Mouse (Mus musculus): ENCODE data around the gene Drg1. TPM values are rescaled to one million over a fixed set of nuclear protein-coding genes. Genes with fewer than 3 reads are reported as not detected.
A peak's percentile ranks its signal among the peaks of the same experiment; 100 is the strongest.

Drg1 gene
- polyA plus RNA-seq, 1 experiment from 2014 or later: 215 TPM

- WGBS: under 1% methylated on average over 41 of the region's 41 CpGs
- peaks cover 40% of the 10 kb centered on the region for H3K4me1 ChIP-seq
- H3K4me3 ChIP-seq: peak within 1 kb of the TSS; percentile 50
- peak; percentile 25 for ATAC-seq (replicated peaks)
- H3K27ac ChIP-seq: peak within 1 kb of the TSS; percentile 99
- peak within 1 kb of the TSS; percentile 85 for H3K4me2 ChIP-seq
- H3K27me3 ChIP-seq (replicated peaks): no peaks in the 10 kb centered on the region
- H3K36me3 ChIP-seq (replicated peaks): no peaks in the 10 kb centered on the region; the same call in 1 of the 2 replicates
- peak within 1 kb of the TSS; percentile 77 for H3K9ac ChIP-seq
- no peaks in the 10 kb centered on the region for H3K9me3 ChIP-seq
These were observed 22.5 kb upstream of the Drg1 start, which contains the start of gene Patz1 for GRCm38 (mm10) chr11:3288521-3289301. Gene Patz1 (plus strand): TSS chr11:3288874.

GRCm38 (mm10) chr11:3287921-3288320, 21.7 kb upstream of the Drg1 start:
- Histone ChIP-seq H3K27me3 (replicated peaks) (no peaks in the 10 kb centered on the region), H3K4me3 (peak overlapping the region; percentile 50), H3K4me2 (peak overlapping the region; percentile 85), H3K9ac (0 out of 2 replicates have a peak overlapping the region, but pooled peaks have one; percentile 77), H3K9me3 (no peaks in the 10 kb centered on the region), H3K27ac (peak overlapping the region; percentile 99), H3K4me1 (peaks cover 32% of the 10 kb centered on the region), H3K36me3 (replicated peaks) (no peaks in the 10 kb centered on the region)
- WGBS: 57% methylated on average over 5 of the region's 5 CpGs
- ATAC-seq (replicated peaks): no peak

- H3K9ac ChIP-seq: no peak overlapping the region
- H3K4me3 ChIP-seq: no peak overlapping the region
- 17% methylated on average over 6 of the region's 6 CpGs for WGBS
- peak overlapping the region; percentile 99 for H3K27ac ChIP-seq
- peaks cover 25% of the 10 kb centered on the region for H3K4me1 ChIP-seq
- no peaks in the 10 kb centered on the region for H3K27me3 ChIP-seq (replicated peaks)
- ATAC-seq (replicated peaks): no peak
- H3K4me2 ChIP-seq: peak overlapping the region; percentile 3; the same call in 1 of the 2 replicates
- H3K9me3 ChIP-seq: no peaks in the 10 kb centered on the region
- H3K36me3 ChIP-seq (replicated peaks): no peaks in the 10 kb centered on the region
These were observed 20.9 kb upstream of the Drg1 start for GRCm38 (mm10) chr11:3287131-3287530.

- H3K27me3 ChIP-seq (replicated peaks): no peaks in the 10 kb centered on the region
- no peaks in the 10 kb centered on the region for H3K9me3 ChIP-seq
- no peaks in the 10 kb centered on the region for H3K36me3 ChIP-seq (replicated peaks)
- no peak overlapping the region for H3K4me3 ChIP-seq
- H3K4me2 ChIP-seq: no peak overlapping the region
- no peak for ATAC-seq (replicated peaks)
- no peak overlapping the region for H3K27ac ChIP-seq
- no peak overlapping the region for H3K9ac ChIP-seq
- H3K4me1 ChIP-seq: peaks cover 19% of the 10 kb centered on the region
- WGBS: 86% methylated on average over 3 of the region's 3 CpGs
These were observed 19.7 kb upstream of the Drg1 start for GRCm38 (mm10) chr11:3285940-3286339.

- Histone ChIP-seq H3K4me2 (no peak overlapping the region), H3K4me3 (no peak overlapping the region), H3K9me3 (no peaks in the 10 kb centered on the region), H3K9ac (no peak overlapping the region), H3K4me1 (peaks cover 17% of the 10 kb centered on the region), H3K36me3 (replicated peaks) (no peaks in the 10 kb centered on the region), H3K27ac (no peak overlapping the region), H3K27me3 (replicated peaks) (no peaks in the 10 kb centered on the region)
- ATAC-seq (replicated peaks): no peak
- WGBS: 93% methylated on average over 6 of the region's 6 CpGs
These were observed 17.4 kb upstream of the Drg1 start for GRCm38 (mm10) chr11:3283645-3284044.

- Histone ChIP-seq H3K9me3 (no peaks in the 10 kb centered on the region), H3K36me3 (replicated peaks) (no peaks in the 10 kb centered on the region), H3K4me2 (no peak overlapping the region), H3K27me3 (replicated peaks) (no peaks in the 10 kb centered on the region), H3K9ac (no peak overlapping the region), H3K4me3 (no peak overlapping the region), H3K27ac (no peak overlapping the region), H3K4me1 (peaks cover 10% of the 10 kb centered on the region)
- WGBS: 82% methylated on average over 6 of the region's 6 CpGs
- ATAC-seq (replicated peaks): no peak
These were observed 16.7 kb upstream of the Drg1 start for GRCm38 (mm10) chr11:3282887-3283286.

- no peak overlapping the region for H3K9ac ChIP-seq
- no peaks in the 10 kb centered on the region for H3K9me3 ChIP-seq
- no peak overlapping the region for H3K27ac ChIP-seq
- no peaks in the 10 kb centered on the region for H3K36me3 ChIP-seq (replicated peaks)
- H3K4me2 ChIP-seq: no peak overlapping the region
- H3K27me3 ChIP-seq (replicated peaks): no peaks in the 10 kb centered on the region
- H3K4me1 ChIP-seq: no peaks in the 10 kb centered on the region
- no peak for ATAC-seq (replicated peaks)
- no peak overlapping the region for H3K4me3 ChIP-seq
- WGBS: 89% methylated on average over 2 of the region's 2 CpGs
These were observed 13.5 kb upstream of the Drg1 start for GRCm38 (mm10) chr11:3279729-3280128.

- no peak for ATAC-seq (replicated peaks)
- 72% methylated on average over 5 of the region's 5 CpGs for whole genome bisulfite sequencing
These were observed 12.1 kb upstream of the Drg1 start for GRCm38 (mm10) chr11:3278351-3278750.

GRCm38 (mm10) chr11:3269241-3269640, 3.0 kb upstream of the Drg1 start:
- 40% methylated on average over 4 of the region's 4 CpGs for WGBS
- H3K27me3 ChIP-seq (replicated peaks): no peaks in the 10 kb centered on the region
- H3K27ac ChIP-seq: no peak overlapping the region
- no peak for ATAC-seq (replicated peaks)
- no peak overlapping the region for H3K9ac ChIP-seq
- H3K4me3 ChIP-seq: no peak overlapping the region
- no peaks in the 10 kb centered on the region for H3K36me3 ChIP-seq (replicated peaks)
- no peaks in the 10 kb centered on the region for H3K9me3 ChIP-seq
- peaks cover 20% of the 10 kb centered on the region for H3K4me1 ChIP-seq
- no peak overlapping the region for H3K4me2 ChIP-seq

More at GRCm38 (mm10) chr11:3278351-3278750, 12.1 kb upstream of the Drg1 start:
- H3K4me1 ChIP-seq: no peaks in the 10 kb centered on the region
- H3K36me3 ChIP-seq (replicated peaks): no peaks in the 10 kb centered on the region
- no peak overlapping the region for H3K9ac ChIP-seq
- H3K27me3 ChIP-seq (replicated peaks): no peaks in the 10 kb centered on the region
- H3K4me2 ChIP-seq: no peak overlapping the region
- no peak overlapping the region for H3K4me3 ChIP-seq
- H3K9me3 ChIP-seq: no peaks in the 10 kb centered on the region
- no peak overlapping the region for H3K27ac ChIP-seq

GRCm38 (mm10) chr11:3267133-3267532, 918 bp upstream of the Drg1 start:
- Histone ChIP-seq H3K4me1 (peaks cover 33% of the 10 kb centered on the region), H3K27ac (peak overlapping the region; percentile 96), H3K36me3 (replicated peaks) (0 out of 2 replicates have a peak, but pooled peaks cover 7% of the 10 kb centered on the region), H3K4me3 (peak overlapping the region; percentile 92), H3K27me3 (replicated peaks) (no peaks in the 10 kb centered on the region), H3K4me2 (peak overlapping the region; percentile 64), H3K9me3 (no peaks in the 10 kb centered on the region), H3K9ac (peak overlapping the region; percentile 99)
- no peak; the same call in 1 of the 2 replicates for ATAC-seq (replicated peaks)
- 50% methylated on average over 7 of the region's 7 CpGs for WGBS

GRCm38 (mm10) chr11:3265291-3266078, 730 bp downstream of the Drg1 start:
- Histone ChIP-seq H3K27me3 (replicated peaks) (no peaks in the 10 kb centered on the region), H3K27ac (peak overlapping the region; percentile 96), H3K4me3 (peak overlapping the region; percentile 92), H3K36me3 (replicated peaks) (peaks cover 22% of the 10 kb centered on the region), H3K9ac (peak overlapping the region; percentile 99), H3K4me2 (peak overlapping the region; percentile 64), H3K9me3 (no peaks in the 10 kb centered on the region), H3K4me1 (peaks cover 33% of the 10 kb centered on the region)
- under 1% methylated on average over 26 of the region's 26 CpGs for WGBS
- peak; percentile 7; the same call in 1 of the 2 replicates for ATAC-seq (replicated peaks)

GRCm38 (mm10) chr11:3259537-3259936, 6.7 kb downstream of the Drg1 start:
- Histone ChIP-seq H3K4me3 (no peak overlapping the region), H3K27me3 (replicated peaks) (no peaks in the 10 kb centered on the region), H3K4me2 (no peak overlapping the region), H3K9me3 (no peaks in the 10 kb centered on the region), H3K27ac (no peak overlapping the region), H3K36me3 (replicated peaks) (peaks cover 50% of the 10 kb centered on the region), H3K4me1 (peaks cover 16% of the 10 kb centered on the region), H3K9ac (no peak overlapping the region)
- ATAC-seq (replicated peaks): no peak
- 91% methylated on average over 1 of the region's 1 CpGs for WGBS

All from midbrain, embryonic 15.5 days (tissue).